Mouse (Mus musculus) embryonic facial prominence, embryonic 15.5 days (tissue): Measurements from ENCODE around the gene Lce1c. TPM values are rescaled to one million over a fixed set of nuclear protein-coding genes. Genes with fewer than 3 reads are reported as not detected.
"Not testable (repeated sequence)": the region's sequence is repeated elsewhere in the genome, so short reads cannot be mapped to it uniquely, and the experiment has no call there.

Source experiments
- ATAC-seq: fragments of 200-750 bp; cut with Nextera tagmentation; 2 replicates; pipeline ENCODE4 v1.8.0; 2017; ENCODE audit warnings: low read depth, moderate TSS enrichment; ENCODE audit not compliant: insufficient number of reproducible peaks, low FRiP score, low TSS enrichment
- H3K27ac ChIP-seq: fragments of 300-500 bp; sonication (generic); replicated peaks from 2 replicates; pipeline ENCODE4 v1.5.1; 2015; ENCODE audit warnings: mild to moderate bottlenecking, inconsistent platforms
- H3K27me3 ChIP-seq: fragments of 300-500 bp; sonication (generic); 2 replicates; pipeline ENCODE4 v1.6.1; 2015; ENCODE audit warnings: inconsistent platforms
- H3K36me3 ChIP-seq: fragments of 300-500 bp; sonication (generic); 2 replicates; pipeline ENCODE4 v1.6.1; 2015; ENCODE audit warnings: mild to moderate bottlenecking, inconsistent platforms
- H3K4me1 ChIP-seq: fragments of 300-500 bp; sonication (generic); 2 replicates; pipeline ENCODE4 v1.6.1; 2015; ENCODE audit warnings: inconsistent platforms
- H3K4me2 ChIP-seq: fragments of 300-500 bp; sonication (generic); replicated peaks from 2 replicates; pipeline ENCODE4 v1.6.1; 2015; ENCODE audit warnings: mild to moderate bottlenecking, inconsistent platforms
- H3K4me3 ChIP-seq: fragments of 300-500 bp; sonication (generic); replicated peaks from 2 replicates; pipeline ENCODE4 v1.5.1; 2015; ENCODE audit warnings: mild to moderate bottlenecking, inconsistent platforms
- H3K9ac ChIP-seq: fragments of 300-500 bp; sonication (generic); 2 replicates; pipeline ENCODE4 v1.6.1; 2015; ENCODE audit warnings: inconsistent platforms
- H3K9me3 ChIP-seq: fragments of 300-500 bp; sonication (generic); replicated peaks from 2 replicates; pipeline ENCODE4 v1.6.1; 2016; ENCODE audit warnings: inconsistent platforms
- WGBS: fragments of 180-500 bp; shearing (Covaris S2); methylation state at CpG from one replicate; pipeline ENCODE4 v1.1.7; 2015; 5-methylcytosine and 5-hydroxymethylcytosine counted together
- polyA plus RNA-seq: library from polyadenylated mRNA; unstranded; fragments of >200 nt; fragmentation: Nextera tagmentation; extraction: Ambion mirVana; gene quantifications from 2 replicates; pipeline ENCODE4 v1.2.1, GENCODE M21; 2015

The Lce1c gene
- 4.5 and 8.4 TPM in 2 replicates for polyA plus RNA-seq

DNA sequence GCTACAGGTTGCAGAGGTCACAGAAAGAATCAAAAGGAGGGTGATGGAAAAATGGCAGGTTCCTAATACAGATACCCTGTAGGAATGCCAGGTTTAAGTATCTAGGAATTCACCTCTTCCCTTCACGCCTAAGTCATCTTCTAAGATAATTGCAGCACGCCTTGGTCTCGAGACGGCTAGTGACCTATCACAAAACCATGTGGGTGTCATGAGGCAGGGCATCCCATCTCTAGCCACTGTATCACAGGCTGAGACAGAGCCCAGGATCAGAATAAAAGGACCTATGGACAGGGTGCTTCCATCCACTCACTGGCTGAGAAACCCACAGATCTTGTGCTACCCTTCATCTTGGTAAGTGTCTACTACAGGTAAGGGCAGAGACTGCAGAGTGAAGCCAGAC lies at the start of gene Lce1c:
Gene Lce1c (plus strand): TSS at position 301 of the 400 bp plus-strand sequence.
- no peak for ATAC-seq
- Histone ChIP-seq H3K4me3 (no peak within 1 kb of the TSS), H3K27me3 (no peaks in the 10 kb centered on the region), H3K4me1 (no peaks in the 10 kb centered on the region), H3K9me3 (no peaks in the 10 kb centered on the region), H3K27ac (no peak within 1 kb of the TSS), H3K9ac (no peak within 1 kb of the TSS), H3K36me3 (no peaks in the 10 kb centered on the region), H3K4me2 (no peak within 1 kb of the TSS)
- 92% methylated on average over 4 of the region's 4 CpGs for WGBS

DNA sequence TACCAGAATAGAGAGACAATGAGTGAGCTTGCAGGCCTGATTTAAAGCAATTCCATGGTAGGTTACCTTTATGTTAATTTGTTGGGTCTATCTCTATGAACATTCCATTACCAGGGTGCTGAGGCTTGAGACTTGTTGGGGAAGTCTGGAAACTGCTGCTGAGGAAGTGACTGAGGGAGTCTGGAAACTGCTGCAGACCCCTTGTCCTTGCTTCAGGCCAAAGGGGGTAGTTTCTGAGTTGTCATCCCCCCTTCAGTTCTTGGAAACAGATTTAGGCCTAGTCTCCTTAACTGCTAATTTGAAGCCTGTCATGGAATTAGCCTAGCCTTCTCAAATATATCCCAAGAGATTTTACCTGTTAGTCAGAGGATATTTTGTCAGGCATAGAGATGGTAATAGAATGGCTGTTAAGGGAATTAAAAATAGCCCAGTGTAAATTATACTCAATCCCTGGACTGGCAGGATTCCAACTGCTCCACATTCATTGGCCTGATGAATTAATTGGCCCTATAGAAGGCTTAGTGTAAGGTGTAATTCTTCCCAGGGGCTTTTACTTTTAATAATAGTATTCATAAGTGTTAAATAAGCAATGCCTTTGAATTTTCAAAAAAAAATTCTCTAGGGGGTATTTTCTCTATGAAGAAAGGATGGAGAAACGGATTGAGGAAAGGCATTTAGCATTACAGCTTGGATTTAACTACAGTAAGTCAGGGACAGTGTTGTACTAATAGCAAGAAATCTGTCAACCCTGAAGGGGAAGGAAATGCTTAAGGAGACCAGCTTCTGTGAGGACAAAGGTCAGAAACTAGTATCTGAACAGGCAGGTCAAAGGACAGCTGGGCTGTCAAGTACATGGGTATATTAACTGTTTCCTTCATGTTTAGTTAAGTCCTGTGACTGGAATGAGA lies 41.0 kb upstream of the Lce1c start:
- no peaks in the 10 kb centered on the region for H3K4me1 ChIP-seq
- no peak overlapping the region for H3K4me3 ChIP-seq
- no peak for ATAC-seq
- no peaks in the 10 kb centered on the region for H3K9me3 ChIP-seq
- no peak overlapping the region for H3K27ac ChIP-seq
- H3K27me3 ChIP-seq, result no peaks in the 10 kb centered on the region
- WGBS, result 39% methylated on average over 1 of the region's 1 CpGs
- no peak overlapping the region for H3K9ac ChIP-seq
- no peak overlapping the region for H3K4me2 ChIP-seq
- no peaks in the 10 kb centered on the region for H3K36me3 ChIP-seq

DNA sequence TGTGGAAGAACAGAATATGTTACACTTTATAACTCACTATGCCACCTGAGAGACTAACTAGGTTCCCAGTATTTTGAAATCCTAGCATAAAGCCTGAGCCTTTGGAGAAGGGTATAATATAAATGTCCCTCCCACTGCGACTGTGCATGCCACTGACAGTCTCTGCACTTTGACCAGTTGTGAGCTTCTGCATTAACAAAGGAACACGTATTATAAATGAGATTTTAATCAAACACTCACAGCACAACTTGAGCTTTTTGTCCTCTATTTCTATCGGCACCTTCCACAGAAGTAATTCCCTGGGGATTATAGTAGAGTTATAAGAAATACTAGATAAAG lies 40.4 kb upstream of the Lce1c start:
- Histone ChIP-seq H3K27ac (no peak overlapping the region), H3K27me3 (no peaks in the 10 kb centered on the region), H3K9ac (no peak overlapping the region), H3K9me3 (no peaks in the 10 kb centered on the region), H3K36me3 (no peaks in the 10 kb centered on the region), H3K4me2 (no peak overlapping the region), H3K4me1 (no peaks in the 10 kb centered on the region), H3K4me3 (no peak overlapping the region)
- no peak for ATAC-seq
- 71% methylated on average over 3 of the region's 3 CpGs for WGBS

DNA sequence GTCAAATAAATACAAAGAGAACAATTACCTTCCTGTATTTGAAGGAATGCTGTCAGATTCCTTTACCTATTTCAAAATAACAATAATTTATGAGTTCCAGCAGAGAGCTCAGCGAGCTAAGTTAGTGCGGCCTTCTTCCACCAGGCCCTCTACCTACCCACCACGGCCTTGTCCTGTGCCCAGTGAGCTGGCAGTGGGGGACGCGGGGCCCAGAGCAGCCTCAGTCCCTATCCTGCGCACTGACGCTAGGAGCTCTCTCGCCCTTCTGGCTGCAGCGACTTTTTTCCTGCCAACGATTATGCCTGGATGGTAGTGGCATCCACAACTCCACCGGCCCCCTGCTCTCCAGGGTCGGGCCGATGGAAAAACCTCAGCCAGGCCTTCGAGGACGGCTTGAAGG lies 39.2 kb upstream of the Lce1c start:
- Histone ChIP-seq H3K4me1 (no peaks in the 10 kb centered on the region), H3K4me3 (no peak overlapping the region)
- WGBS, result 93% methylated on average over 15 of the region's 15 CpGs

GRCm38 (mm10) chr3:92648207-92648606 lies 30.8 kb upstream of the Lce1c start, which contains the start of gene Lce1a1:
Lce1a1 (minus strand) TSS chr3:92648307.
- no peak within 1 kb of the TSS for H3K4me3 ChIP-seq
- ATAC-seq, result no peak
- no peaks in the 10 kb centered on the region for H3K4me1 ChIP-seq
- H3K36me3 ChIP-seq, result no peaks in the 10 kb centered on the region
- no peak within 1 kb of the TSS for H3K4me2 ChIP-seq
- 81% methylated on average over 1 of the region's 1 CpGs for WGBS
- H3K9ac ChIP-seq, result no peak within 1 kb of the TSS
- H3K9me3 ChIP-seq, result no peaks in the 10 kb centered on the region
- H3K27ac ChIP-seq, result no peak within 1 kb of the TSS
- H3K27me3 ChIP-seq, result no peaks in the 10 kb centered on the region

More for the DNA sequence above, 39.2 kb upstream of the Lce1c start:
- H3K9ac ChIP-seq, result no peak overlapping the region
- no peak for ATAC-seq
- H3K27ac ChIP-seq, result no peak overlapping the region
- H3K9me3 ChIP-seq, result no peaks in the 10 kb centered on the region
- H3K4me2 ChIP-seq, result no peak overlapping the region
- no peaks in the 10 kb centered on the region for H3K27me3 ChIP-seq
- no peaks in the 10 kb centered on the region for H3K36me3 ChIP-seq

- Histone ChIP-seq H3K4me2 (no peak within 1 kb of the TSS), H3K9me3 (no peaks in the 10 kb centered on the region), H3K4me1 (no peaks in the 10 kb centered on the region), H3K9ac (no peak within 1 kb of the TSS), H3K36me3 (no peaks in the 10 kb centered on the region), H3K27me3 (no peaks in the 10 kb centered on the region), H3K4me3 (no peak within 1 kb of the TSS), H3K27ac (no peak within 1 kb of the TSS)
- ATAC-seq, result no peak
Observed at GRCm38 (mm10) chr3:92656826-92657225, 22.2 kb upstream of the Lce1c start, which contains the start of gene Lce1b. Lce1b (minus strand) TSS chr3:92656926.

GRCm38 (mm10) chr3:92670215-92670614 lies 8.8 kb upstream of the Lce1c start, which contains the start of gene Lce1a2:
Lce1a2 (minus strand) TSS chr3:92670315.
- H3K36me3 ChIP-seq, result no peaks in the 10 kb centered on the region
- H3K4me2 ChIP-seq, result no peak within 1 kb of the TSS
- H3K27me3 ChIP-seq, result no peaks in the 10 kb centered on the region
- no peak for ATAC-seq
- H3K4me1 ChIP-seq, result no peaks in the 10 kb centered on the region
- no peaks in the 10 kb centered on the region for H3K9me3 ChIP-seq
- no peak within 1 kb of the TSS for H3K4me3 ChIP-seq
- H3K27ac ChIP-seq, result no peak within 1 kb of the TSS
- no peak within 1 kb of the TSS for H3K9ac ChIP-seq

GRCm38 (mm10) chr3:92687110-92687509 lies 8.1 kb downstream of the Lce1c start, which contains the start of gene Lce1d:
Lce1d (minus strand) TSS chr3:92687210.
- Histone ChIP-seq H3K4me3 (no peak within 1 kb of the TSS), H3K4me1 (no peaks in the 10 kb centered on the region), H3K9ac (no peak within 1 kb of the TSS), H3K4me2 (no peak within 1 kb of the TSS), H3K9me3 (no peaks in the 10 kb centered on the region), H3K27me3 (no peaks in the 10 kb centered on the region), H3K36me3 (no peaks in the 10 kb centered on the region), H3K27ac (no peak within 1 kb of the TSS)
- 56% methylated on average over 2 of the region's 2 CpGs for WGBS
- no peak for ATAC-seq

DNA sequence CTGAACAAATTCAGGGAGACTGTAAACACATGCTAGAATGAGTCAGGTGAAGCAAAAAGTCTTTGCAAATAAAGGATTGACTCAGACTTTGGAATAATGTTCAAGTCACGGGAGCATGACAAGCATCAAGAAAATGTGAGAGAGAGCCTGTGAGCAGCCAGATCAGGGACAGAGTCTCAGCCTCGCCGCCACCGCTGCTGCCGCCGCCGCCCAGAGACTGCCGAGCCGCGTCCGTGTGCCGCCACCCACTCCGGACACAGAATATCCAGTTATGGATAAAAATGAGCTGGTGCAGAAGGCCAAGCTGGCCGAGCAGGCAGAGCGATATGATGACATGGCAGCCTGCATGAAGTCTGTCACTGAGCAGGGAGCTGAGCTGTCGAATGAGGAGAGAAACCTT lies 10.1 kb downstream of the Lce1c start:
- ATAC-seq, H3K36me3 ChIP-seq, H3K27me3 ChIP-seq, H3K4me1 ChIP-seq, H3K4me2 ChIP-seq, H3K9me3 ChIP-seq, H3K27ac ChIP-seq, H3K4me3 ChIP-seq, H3K9ac ChIP-seq: not testable (repeated sequence)
- 74% methylated on average over 16 of the region's 16 CpGs for WGBS

- Histone ChIP-seq H3K27me3 (no peaks in the 10 kb centered on the region), H3K27ac (no peak overlapping the region), H3K36me3 (no peaks in the 10 kb centered on the region), H3K9ac (no peak overlapping the region), H3K4me2 (no peak overlapping the region), H3K4me3 (no peak overlapping the region), H3K9me3 (no peaks in the 10 kb centered on the region), H3K4me1 (no peaks in the 10 kb centered on the region)
- ATAC-seq, result no peak
Observed at GRCm38 (mm10) chr3:92691688-92692087, 12.6 kb downstream of the Lce1c start.

- WGBS, result 17% methylated on average over 1 of the region's 1 CpGs
- ATAC-seq, result no peak
Observed at GRCm38 (mm10) chr3:92694613-92695012, 15.6 kb downstream of the Lce1c start.

DNA sequence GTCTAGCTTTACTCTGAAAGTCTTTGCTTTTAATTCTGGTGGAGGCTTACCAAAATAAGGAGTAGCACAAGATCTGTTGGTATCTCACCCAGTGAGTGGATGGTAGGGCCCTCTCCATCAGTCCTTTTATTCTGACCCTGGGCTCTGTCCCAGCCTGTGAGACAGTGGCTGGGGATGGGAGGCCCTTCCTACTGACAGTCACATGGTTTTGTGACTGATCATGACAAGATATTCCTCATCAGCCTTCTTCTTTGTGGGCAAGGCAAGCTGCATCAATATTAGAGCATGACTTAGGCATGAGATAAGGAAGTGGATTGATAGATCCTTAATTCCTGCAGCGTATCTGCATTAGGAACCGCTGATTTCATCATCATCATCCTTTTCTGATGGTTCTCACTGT lies 29.9 kb downstream of the Lce1c start, which contains the start of gene Lce1e:
Gene Lce1e (minus strand): TSS at position 101 of the 400 bp plus-strand sequence.
- Histone ChIP-seq H3K4me3 (no peak within 1 kb of the TSS), H3K27me3 (no peaks in the 10 kb centered on the region), H3K9ac (no peak within 1 kb of the TSS), H3K9me3 (no peaks in the 10 kb centered on the region), H3K4me1 (no peaks in the 10 kb centered on the region), H3K36me3 (no peaks in the 10 kb centered on the region), H3K27ac (no peak within 1 kb of the TSS), H3K4me2 (no peak within 1 kb of the TSS)
- whole genome bisulfite sequencing, result 82% methylated on average over 2 of the region's 2 CpGs
- no peak for ATAC-seq

More at GRCm38 (mm10) chr3:92694613-92695012, 15.6 kb downstream of the Lce1c start:
- no peaks in the 10 kb centered on the region for H3K9me3 ChIP-seq
- H3K4me1 ChIP-seq, result no peaks in the 10 kb centered on the region
- no peak overlapping the region for H3K27ac ChIP-seq
- no peaks in the 10 kb centered on the region for H3K27me3 ChIP-seq
- H3K4me2 ChIP-seq, result no peak overlapping the region
- no peak overlapping the region for H3K9ac ChIP-seq
- H3K4me3 ChIP-seq, result no peak overlapping the region
- H3K36me3 ChIP-seq, result no peaks in the 10 kb centered on the region
